Mouse (Mus musculus) G1E (cell line): ENCODE measurements around the gene Prkar2a.

Experiments used
- CTCF ChIP-seq: IDR thresholded peaks from 2 replicates; pipeline ENCODE4 v1.5.1; 2012; ENCODE audit warnings: low read depth, low read length, inconsistent platforms, mixed read lengths
- GATA1 ChIP-seq: IDR thresholded peaks from 2 replicates; pipeline ENCODE4 v1.6.1; 2012; ENCODE audit warnings: borderline replicate concordance, low read length, inconsistent platforms, mixed read lengths
- GATA2 ChIP-seq: IDR thresholded peaks from 2 replicates; pipeline ENCODE4 v1.6.1; 2012; ENCODE audit warnings: low read depth, low read length, inconsistent platforms, borderline replicate concordance
- TAL1 ChIP-seq: conservative IDR thresholded peaks from 2 replicates; pipeline ENCODE4 v1.6.1; 2012; ENCODE audit warnings: low read depth, low read length, inconsistent platforms, mixed read lengths

DNA sequence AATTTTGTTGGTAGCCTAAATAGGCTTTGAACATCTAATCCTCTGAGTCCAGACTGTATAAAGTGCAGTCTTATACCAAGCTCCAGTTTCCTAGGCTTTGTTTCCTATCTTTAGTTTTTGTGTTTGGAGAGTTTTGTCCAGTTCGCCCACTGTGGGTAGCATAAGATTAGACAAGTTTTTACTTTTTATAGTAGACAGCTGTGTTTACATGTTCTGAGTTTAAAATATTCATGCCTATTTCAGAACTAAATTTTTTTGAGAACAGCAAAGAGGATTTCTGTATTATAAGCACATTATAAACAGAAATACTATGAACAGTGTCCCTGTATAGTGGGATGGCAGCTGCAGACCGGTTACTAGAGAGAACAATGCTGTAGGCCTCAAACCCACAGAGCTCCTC, 18.1 kb downstream of the Prkar2a start:
- TF ChIP-seq CTCF (no peak), TAL1 (no peak), GATA1 (no peak), GATA2 (no peak)
